Mouse (Mus musculus) heart, postnatal 36 days (tissue): ENCODE measurements around the gene Alpk1. TPM values are rescaled to one million over a fixed set of nuclear protein-coding genes. Genes with fewer than 3 reads are reported as not detected.

Experiments
- DNase-seq, 2 experiments: peaks; one replicate each; pipeline ENCODE4 v3.0.0; 2021 to 2022
- intact Hi-C: fragments of 180-260 bp; cut with DNase I; formaldehyde crosslinking; loops from one replicate; pipeline ENCODE4 v1.15.1; 2025
- total RNA-seq, 2 experiments: library from RNA; stranded (reverse); gene quantifications; 2 replicates each; pipeline ENCODE4 v1.2.3; 2021

The Alpk1 gene
- total RNA-seq, 2 experiments from 2014 or later, result 2.7 to 4.1 TPM

GRCm38 (mm10) chr3:127748644-127749043, 31.7 kb downstream of the Alpk1 start:
- intact Hi-C loops, result no loop called here
- no peak for DNase-seq

- DNase-seq, result no peak
- intact Hi-C loops, result no loop called here
Measured at GRCm38 (mm10) chr3:127745911-127746640, 34.3 kb downstream of the Alpk1 start.

- intact Hi-C loops, result no loop called here
- DNase-seq, result no peak
Measured at GRCm38 (mm10) chr3:127745504-127745903, 34.8 kb downstream of the Alpk1 start.

- intact Hi-C loops, result no loop called here
- no peak for DNase-seq
Measured at GRCm38 (mm10) chr3:127743614-127744365, 36.5 kb downstream of the Alpk1 start.

GRCm38 (mm10) chr3:127741473-127741872, 38.9 kb downstream of the Alpk1 start:
- DNase-seq, result no peak
- intact Hi-C loops, result no loop called here

- intact Hi-C loops, result no loop called here
- DNase-seq, result no peak
Measured at GRCm38 (mm10) chr3:127737876-127738275, 42.5 kb downstream of the Alpk1 start.

GRCm38 (mm10) chr3:127735395-127735794, 44.9 kb downstream of the Alpk1 start:
- DNase-seq, result no peak
- intact Hi-C loops, result no loop called here

- intact Hi-C loops, result no loop called here
- DNase-seq, result no peak
Measured at GRCm38 (mm10) chr3:127729513-127730137, 50.7 kb downstream of the Alpk1 start.

GRCm38 (mm10) chr3:127728851-127729512, 51.3 kb downstream of the Alpk1 start:
- no peak for DNase-seq
- intact Hi-C loops, result no loop called here

GRCm38 (mm10) chr3:127728046-127728445, 52.3 kb downstream of the Alpk1 start:
- intact Hi-C loops, result no loop called here
- no peak for DNase-seq

- intact Hi-C loops, result no loop called here
- no peak for DNase-seq
Measured at GRCm38 (mm10) chr3:127720948-127721347, 59.4 kb downstream of the Alpk1 start.

GRCm38 (mm10) chr3:127720050-127720449, 60.3 kb downstream of the Alpk1 start:
- no peak for DNase-seq
- intact Hi-C loops, result no loop called here

- no peak for DNase-seq
- intact Hi-C loops, result no loop called here
Measured at GRCm38 (mm10) chr3:127719601-127720000, 60.7 kb downstream of the Alpk1 start.

- no peak for DNase-seq
- intact Hi-C loops, result no loop called here
Measured at GRCm38 (mm10) chr3:127716759-127717158, 63.6 kb downstream of the Alpk1 start.

GRCm38 (mm10) chr3:127713112-127713511, 67.2 kb downstream of the Alpk1 start:
- intact Hi-C loops, result no loop called here

GRCm38 (mm10) chr3:127711536-127711935, 68.8 kb downstream of the Alpk1 start:
- DNase-seq, result no peak
- intact Hi-C loops, result no loop called here

More at GRCm38 (mm10) chr3:127713112-127713511, 67.2 kb downstream of the Alpk1 start:
- no peak for DNase-seq

GRCm38 (mm10) chr3:127707089-127707485, 73.2 kb downstream of the Alpk1 start:
- intact Hi-C loops, result no loop called here
- DNase-seq, result no peak

- intact Hi-C loops, result no loop called here
- no peak for DNase-seq
Measured at GRCm38 (mm10) chr3:127706445-127707088, 73.8 kb downstream of the Alpk1 start.

- intact Hi-C loops, result no loop called here
- DNase-seq, result no peak
Measured at GRCm38 (mm10) chr3:127705515-127706444, 74.5 kb downstream of the Alpk1 start.
